Mouse (Mus musculus): ENCODE results near the gene Ptpn6. TPM values are rescaled to one million over a fixed set of nuclear protein-coding genes. Genes with fewer than 3 reads are reported as not detected.

The Ptpn6 gene
- polyA plus RNA-seq, 1 experiment from 2014 or later = 3.7 TPM

GRCm38 (mm10) chr6:124720904-124721303 is 17.6 kb downstream of the Ptpn6 start:
- no peak for ATAC-seq (ENCODE audit: low FRiP score, low read depth)
- no peak overlapping the region for H3K4me2 ChIP-seq
- no peaks in the 10 kb centered on the region for H3K27me3 ChIP-seq
- peaks cover 17% of the 10 kb centered on the region for H3K36me3 ChIP-seq
- H3K9ac ChIP-seq = no peak overlapping the region
- no peak overlapping the region for H3K4me3 ChIP-seq
- no peaks in the 10 kb centered on the region for H3K9me3 ChIP-seq
- H3K4me1 ChIP-seq (replicated peaks) = no peaks in the 10 kb centered on the region
- H3K27ac ChIP-seq (replicated peaks) = no peak overlapping the region
- WGBS = 64% methylated on average over 11 of the region's 11 CpGs

DNA sequence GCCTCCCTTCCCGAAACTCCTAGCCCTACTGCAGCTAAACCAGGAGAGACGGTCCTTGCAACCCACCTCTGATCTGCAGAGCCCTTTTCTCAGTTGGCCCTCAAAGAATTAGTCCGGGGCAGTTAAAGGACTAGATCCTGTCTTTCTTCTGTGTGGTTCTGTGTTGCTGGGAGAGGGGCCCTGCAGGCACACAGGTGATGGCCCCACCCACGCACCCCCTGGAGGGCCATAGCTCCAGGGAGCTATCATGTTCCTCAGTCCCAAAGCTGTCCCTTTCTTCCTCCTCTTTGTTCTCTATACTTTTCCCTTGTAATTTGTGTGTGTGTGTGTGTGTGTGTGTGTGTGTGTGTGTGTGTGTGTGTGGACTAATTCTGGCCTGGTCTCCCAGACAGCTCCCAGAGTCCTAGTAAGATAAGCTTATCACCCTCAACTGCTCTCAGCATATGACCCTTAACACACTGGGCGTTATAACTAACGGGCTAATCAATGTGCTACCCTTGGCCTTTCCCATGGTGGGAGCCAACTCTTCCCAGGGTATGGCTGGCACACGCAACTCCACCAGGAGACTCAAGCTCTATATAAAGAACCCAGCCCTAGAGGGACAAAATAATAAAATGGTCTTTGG is 19.0 kb downstream of the Ptpn6 start:
- Histone ChIP-seq H3K9ac (no peak overlapping the region), H3K27me3 (no peaks in the 10 kb centered on the region), H3K27ac (replicated peaks) (no peak overlapping the region), H3K4me3 (no peak overlapping the region), H3K36me3 (peaks cover 31% of the 10 kb centered on the region), H3K4me2 (no peak overlapping the region), H3K9me3 (no peaks in the 10 kb centered on the region), H3K4me1 (replicated peaks) (no peaks in the 10 kb centered on the region)
- ATAC-seq (ENCODE audit: low FRiP score, low read depth) = no peak
- WGBS = 82% methylated on average over 7 of the region's 7 CpGs

- Histone ChIP-seq H3K36me3 (peaks cover 36% of the 10 kb centered on the region), H3K4me3 (no peak overlapping the region), H3K27ac (replicated peaks) (no peak overlapping the region), H3K9ac (no peak overlapping the region), H3K9me3 (no peaks in the 10 kb centered on the region), H3K27me3 (no peaks in the 10 kb centered on the region), H3K4me2 (no peak overlapping the region), H3K4me1 (replicated peaks) (peaks cover 7% of the 10 kb centered on the region)
- WGBS = 60% methylated on average over 14 of the region's 16 CpGs
- ATAC-seq (ENCODE audit: low FRiP score, low read depth) = no peak
These were observed 19.8 kb downstream of the Ptpn6 start for GRCm38 (mm10) chr6:124718703-124719102.

DNA sequence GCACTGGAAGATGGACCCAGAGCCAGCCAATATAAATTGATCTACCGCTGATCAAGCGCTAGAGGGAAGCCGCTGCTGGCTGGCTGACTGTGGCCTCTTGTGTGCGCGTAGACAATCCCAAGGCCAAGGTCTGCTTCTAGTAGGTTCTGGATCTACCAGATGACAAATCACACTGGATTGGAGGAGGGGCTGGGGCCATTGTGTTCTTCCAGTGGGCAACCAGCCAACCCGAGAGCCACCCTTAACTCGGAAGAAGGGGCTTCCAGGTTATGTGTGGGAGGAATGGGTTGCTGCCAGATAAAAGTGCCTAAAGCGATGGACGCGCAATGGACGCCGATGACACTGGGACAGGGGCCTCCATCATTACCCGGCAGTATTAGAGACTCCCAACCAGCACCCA is 20.5 kb downstream of the Ptpn6 start:
- no peak overlapping the region for H3K27ac ChIP-seq (replicated peaks)
- H3K4me2 ChIP-seq = no peak overlapping the region
- WGBS = 81% methylated on average over 13 of the region's 13 CpGs
- H3K9me3 ChIP-seq = no peaks in the 10 kb centered on the region
- ATAC-seq (ENCODE audit: low FRiP score, low read depth) = no peak
- H3K4me1 ChIP-seq (replicated peaks) = peaks cover 14% of the 10 kb centered on the region
- H3K27me3 ChIP-seq = no peaks in the 10 kb centered on the region
- no peak overlapping the region for H3K9ac ChIP-seq
- no peak overlapping the region for H3K4me3 ChIP-seq
- peaks cover 36% of the 10 kb centered on the region for H3K36me3 ChIP-seq

DNA sequence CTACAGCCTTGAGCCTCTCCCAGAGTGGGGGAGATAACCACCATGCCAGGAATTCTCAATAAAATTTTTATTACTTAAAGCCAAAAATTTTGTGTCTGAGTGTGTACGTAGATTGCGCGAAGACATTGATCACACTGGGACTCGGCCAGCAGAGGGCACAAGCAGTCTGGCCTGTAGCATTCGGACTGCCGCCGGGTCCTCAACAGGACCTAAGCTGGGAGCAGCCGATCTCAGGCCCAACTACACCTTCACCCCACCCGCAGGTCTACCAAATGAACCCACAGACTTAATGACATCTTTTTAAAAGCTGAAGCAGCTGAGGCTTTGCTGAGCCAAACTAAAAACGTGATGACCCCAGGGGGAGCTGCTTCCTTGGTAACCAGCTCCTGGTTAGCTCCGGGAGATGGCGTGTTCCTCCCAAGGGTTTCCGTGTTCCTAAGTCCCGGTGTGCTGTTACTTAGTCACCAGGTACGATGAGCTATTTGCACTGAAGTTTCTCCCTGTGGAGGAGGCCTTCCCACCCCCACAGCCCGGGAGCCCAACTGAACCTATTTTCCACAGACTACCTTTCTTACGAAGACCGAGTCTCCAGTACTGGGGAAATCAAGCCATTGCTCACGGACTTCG is 21.5 kb downstream of the Ptpn6 start:
- H3K27ac ChIP-seq (replicated peaks) = no peak overlapping the region
- no peak overlapping the region for H3K9ac ChIP-seq
- H3K9me3 ChIP-seq = no peaks in the 10 kb centered on the region
- H3K4me1 ChIP-seq (replicated peaks) = peaks cover 18% of the 10 kb centered on the region
- ATAC-seq (ENCODE audit: low FRiP score, low read depth) = no peak
- 66% methylated on average over 20 of the region's 20 CpGs for WGBS
- no peak overlapping the region for H3K4me2 ChIP-seq
- H3K36me3 ChIP-seq = peaks cover 36% of the 10 kb centered on the region
- no peaks in the 10 kb centered on the region for H3K27me3 ChIP-seq
- H3K4me3 ChIP-seq = no peak overlapping the region

DNA sequence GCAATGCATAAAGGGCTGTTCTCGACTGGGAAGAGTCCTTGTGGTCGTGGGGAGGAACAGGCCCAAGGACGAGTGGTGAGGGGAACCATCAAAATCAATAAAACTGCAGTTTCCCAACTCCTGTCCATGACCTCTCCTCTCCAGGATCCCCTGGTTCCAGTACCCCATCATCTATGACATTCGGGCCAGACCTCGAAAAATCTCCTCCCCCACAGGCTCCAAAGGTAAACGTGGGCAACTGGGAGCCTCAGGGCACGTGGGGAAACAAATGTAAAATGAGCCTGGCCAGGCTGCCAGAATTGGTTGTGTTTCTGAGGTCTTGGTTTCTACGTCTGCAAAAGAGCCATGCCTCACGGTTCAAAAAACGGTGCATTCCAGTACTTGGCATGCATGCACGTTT is 25.6 kb downstream of the Ptpn6 start:
- H3K27me3 ChIP-seq = no peaks in the 10 kb centered on the region
- peak overlapping the region; percentile 79 for H3K9ac ChIP-seq
- H3K36me3 ChIP-seq = peaks cover 40% of the 10 kb centered on the region
- H3K4me3 ChIP-seq = peak overlapping the region; percentile 65
- H3K27ac ChIP-seq (replicated peaks) = peak overlapping the region; percentile 81; the same call in 1 of the 2 replicates
- 28% methylated on average over 11 of the region's 11 CpGs for WGBS
- peak overlapping the region; percentile 94 for H3K4me2 ChIP-seq
- peaks cover 36% of the 10 kb centered on the region for H3K4me1 ChIP-seq (replicated peaks)
- ATAC-seq (ENCODE audit: low FRiP score, low read depth) = no peak
- no peaks in the 10 kb centered on the region for H3K9me3 ChIP-seq

- WGBS = under 1% methylated on average over 74 of the region's 76 CpGs
- Histone ChIP-seq H3K9me3 (no peaks in the 10 kb centered on the region), H3K27me3 (no peaks in the 10 kb centered on the region), H3K36me3 (peaks cover 35% of the 10 kb centered on the region), H3K27ac (replicated peaks) (peak within 1 kb of the TSS; percentile 82), H3K4me2 (peak within 1 kb of the TSS; percentile 94), H3K4me1 (replicated peaks) (peaks cover 36% of the 10 kb centered on the region), H3K9ac (peak within 1 kb of the TSS; percentile 79), H3K4me3 (peak within 1 kb of the TSS; percentile 65)
- ATAC-seq (ENCODE audit: low FRiP score, low read depth) = peak; percentile 97
These were observed 26.4 kb downstream of the Ptpn6 start, which contains the start of the genes Emg1 and Phb2 for GRCm38 (mm10) chr6:124711824-124712782. Emg1 (minus strand) TSS chr6:124712178. Phb2 (plus strand) TSS chr6:124712336.

- no peak overlapping the region for H3K27ac ChIP-seq (replicated peaks)
- H3K27me3 ChIP-seq = no peaks in the 10 kb centered on the region
- no peak for ATAC-seq (ENCODE audit: low FRiP score, low read depth)
- H3K9ac ChIP-seq = no peak overlapping the region
- 95% methylated on average over 10 of the region's 10 CpGs for WGBS
- no peak overlapping the region for H3K4me3 ChIP-seq
- H3K9me3 ChIP-seq = no peaks in the 10 kb centered on the region
- H3K4me1 ChIP-seq (replicated peaks) = peaks cover 26% of the 10 kb centered on the region
- peaks cover 26% of the 10 kb centered on the region for H3K36me3 ChIP-seq
- no peak overlapping the region for H3K4me2 ChIP-seq
These were observed 30.1 kb downstream of the Ptpn6 start for GRCm38 (mm10) chr6:124708289-124708889.

DNA sequence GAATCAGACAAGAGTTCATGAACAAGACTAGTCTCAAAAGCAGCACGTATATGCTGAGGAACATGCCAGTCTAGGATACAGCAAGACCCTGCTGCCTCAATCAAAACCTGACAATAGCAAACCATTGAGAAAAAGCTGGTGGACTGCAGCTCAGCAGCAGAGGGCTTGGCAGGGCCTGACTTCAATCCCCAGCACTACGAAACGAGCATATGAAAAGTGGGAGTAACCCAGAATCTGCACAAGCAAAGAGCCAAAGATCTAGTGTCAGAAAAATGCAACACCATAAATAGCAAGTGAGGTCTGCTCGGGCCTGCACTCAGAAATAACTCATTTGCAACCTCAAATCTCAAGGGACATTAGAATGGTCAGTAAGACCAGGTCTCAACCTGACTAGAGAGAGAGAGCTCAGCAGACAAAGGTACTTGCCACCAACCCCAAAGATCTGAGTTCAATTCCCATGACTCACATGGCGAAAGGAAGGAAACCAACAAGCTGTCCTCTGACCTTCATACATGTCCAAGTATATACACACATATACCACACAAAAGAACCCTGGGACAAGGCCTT is 32.4 kb downstream of the Ptpn6 start:
- Histone ChIP-seq H3K36me3 (peaks cover 45% of the 10 kb centered on the region), H3K4me2 (no peak overlapping the region), H3K9me3 (no peaks in the 10 kb centered on the region), H3K9ac (no peak overlapping the region), H3K4me1 (replicated peaks) (peaks cover 17% of the 10 kb centered on the region), H3K27ac (replicated peaks) (no peak overlapping the region), H3K4me3 (no peak overlapping the region), H3K27me3 (no peaks in the 10 kb centered on the region)
- 87% methylated on average over 5 of the region's 5 CpGs for WGBS
- ATAC-seq (ENCODE audit: low FRiP score, low read depth) = no peak

GRCm38 (mm10) chr6:124704417-124704816 is 34.1 kb downstream of the Ptpn6 start:
- H3K4me2 ChIP-seq = no peak overlapping the region
- H3K27me3 ChIP-seq = no peaks in the 10 kb centered on the region
- no peak for ATAC-seq (ENCODE audit: low FRiP score, low read depth)
- H3K9ac ChIP-seq = no peak overlapping the region
- H3K9me3 ChIP-seq = no peaks in the 10 kb centered on the region
- no peak overlapping the region for H3K27ac ChIP-seq (replicated peaks)
- 96% methylated on average over 2 of the region's 2 CpGs for WGBS
- no peak overlapping the region for H3K4me3 ChIP-seq
- peaks cover 51% of the 10 kb centered on the region for H3K36me3 ChIP-seq
- H3K4me1 ChIP-seq (replicated peaks) = 0 out of 2 replicates have a peak, but pooled peaks cover 2% of the 10 kb centered on the region

- Histone ChIP-seq H3K4me2 (no peak overlapping the region), H3K36me3 (peaks cover 51% of the 10 kb centered on the region), H3K4me1 (replicated peaks) (no peaks in the 10 kb centered on the region), H3K4me3 (no peak overlapping the region), H3K27ac (replicated peaks) (no peak overlapping the region), H3K9me3 (no peaks in the 10 kb centered on the region), H3K27me3 (no peaks in the 10 kb centered on the region), H3K9ac (no peak overlapping the region)
- 82% methylated on average over 7 of the region's 7 CpGs for WGBS
- ATAC-seq (ENCODE audit: low FRiP score, low read depth) = no peak
These were observed 34.7 kb downstream of the Ptpn6 start for GRCm38 (mm10) chr6:124703789-124704188.

Data from hindbrain, embryonic 15.5 days (tissue).